Mouse (Mus musculus): Measurements from ENCODE around the gene Arsk. TPM values are rescaled to one million over a fixed set of nuclear protein-coding genes. Genes with fewer than 3 reads are reported as not detected.

The Arsk gene
- total RNA-seq, 2 experiments from 2014 or later, result 4.8 to 5.1 TPM

DNA sequence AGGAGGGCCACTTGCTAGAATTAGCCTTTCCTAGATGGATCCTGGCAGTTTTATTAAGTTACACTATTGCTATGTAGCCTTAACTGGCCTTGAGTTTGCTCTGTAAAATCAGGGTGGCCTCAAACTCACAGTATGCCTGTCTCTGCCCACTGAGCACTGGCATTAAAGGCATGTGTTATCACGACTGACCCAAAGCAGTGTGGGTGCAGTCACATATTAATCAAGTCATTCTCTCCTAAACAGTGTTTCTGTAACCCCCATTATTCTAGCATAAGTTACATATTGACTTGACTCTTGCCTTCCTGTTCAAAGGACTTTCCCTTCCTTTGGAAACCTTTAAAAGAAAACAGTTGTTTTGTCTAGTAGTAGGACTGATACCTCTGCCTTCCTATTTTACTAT, 56.0 kb downstream of the Arsk start:
- no peak for DNase-seq (ENCODE audit: low spot score in 2 of 2)

- DNase-seq (ENCODE audit: low spot score in 2 of 2), result no peak
Observed at GRCm38 (mm10) chr13:76024588-76024987, 73.9 kb downstream of the Arsk start.

- peak; percentile 10 to 21 for DNase-seq (ENCODE audit: low spot score in 2 of 2)
Observed at GRCm38 (mm10) chr13:76021782-76022181, 76.7 kb downstream of the Arsk start.

DNA sequence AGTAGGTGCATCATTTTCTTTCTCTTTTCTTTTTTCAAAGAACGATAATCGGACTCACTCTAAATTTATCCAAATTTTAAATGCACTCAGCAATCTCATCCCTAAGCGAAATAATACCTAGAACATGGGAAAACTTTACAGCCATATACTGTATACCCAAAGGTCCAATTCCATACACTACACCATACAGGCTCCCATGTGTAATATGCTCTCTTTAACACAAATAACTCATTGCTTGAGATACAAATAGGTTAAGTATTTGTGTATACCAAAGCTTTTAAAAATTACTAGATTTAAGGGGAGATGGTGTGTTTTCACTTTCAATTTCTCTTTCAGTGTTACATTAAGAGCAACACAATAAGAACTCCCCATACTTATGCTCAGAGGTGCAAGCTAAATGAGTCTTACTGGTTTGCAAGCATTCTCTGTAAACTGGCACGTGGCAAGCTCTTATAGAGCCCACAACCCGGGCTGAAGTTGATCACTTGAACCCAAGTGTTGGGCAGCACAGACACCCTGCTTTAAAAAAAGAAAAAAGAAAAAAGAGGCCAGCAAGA, 79.5 kb downstream of the Arsk start:
- no peak for DNase-seq (ENCODE audit: low spot score in 2 of 2)

DNA sequence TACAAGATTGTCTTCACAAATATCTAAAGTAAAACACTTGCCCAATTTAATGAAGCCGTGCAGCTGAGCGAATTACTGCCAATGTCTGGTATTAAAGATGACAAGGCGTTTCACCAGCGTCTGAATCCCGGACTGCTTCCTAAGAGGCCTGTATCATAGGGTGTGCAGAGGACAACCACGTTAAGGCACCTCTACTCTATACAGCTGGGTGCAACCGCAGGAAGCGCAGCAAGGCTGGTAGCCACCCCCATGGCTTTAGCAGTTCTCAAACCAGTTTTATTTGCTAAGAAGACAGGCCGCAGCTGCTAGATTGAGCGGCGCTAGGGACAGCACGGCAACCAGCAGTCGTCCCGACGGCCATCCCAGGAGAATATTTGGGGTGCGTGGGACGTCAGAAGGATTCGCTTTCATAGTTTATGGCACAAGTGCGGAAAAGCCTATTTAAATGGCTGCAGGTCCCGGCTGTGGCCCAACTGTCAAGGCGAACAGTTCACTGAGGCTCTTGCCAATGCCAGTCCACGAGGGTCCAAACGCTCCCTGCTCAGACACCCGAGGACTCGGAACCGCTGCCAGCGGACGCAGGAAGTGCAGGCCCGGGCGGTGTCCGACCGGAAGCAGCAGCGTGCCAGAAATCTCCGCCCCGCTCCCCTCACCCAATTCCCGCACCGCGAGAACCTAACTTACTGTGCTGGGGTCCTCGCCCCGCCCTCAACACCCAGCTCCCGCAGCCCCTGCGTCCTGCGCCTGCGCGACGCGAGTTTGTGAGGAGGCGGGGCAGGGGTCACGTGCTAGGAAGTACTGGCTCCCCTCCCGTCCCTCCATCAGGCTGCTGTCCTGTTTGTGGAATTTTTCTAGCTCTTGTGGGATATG, 80.3 kb downstream of the Arsk start, which contains the start of gene Rfesd:
Rfesd (minus strand) TSS at position 746 of the 870 bp plus-strand sequence.
- DNase-seq (ENCODE audit: low spot score in 2 of 2), result peak; percentile 95 to 98

DNA sequence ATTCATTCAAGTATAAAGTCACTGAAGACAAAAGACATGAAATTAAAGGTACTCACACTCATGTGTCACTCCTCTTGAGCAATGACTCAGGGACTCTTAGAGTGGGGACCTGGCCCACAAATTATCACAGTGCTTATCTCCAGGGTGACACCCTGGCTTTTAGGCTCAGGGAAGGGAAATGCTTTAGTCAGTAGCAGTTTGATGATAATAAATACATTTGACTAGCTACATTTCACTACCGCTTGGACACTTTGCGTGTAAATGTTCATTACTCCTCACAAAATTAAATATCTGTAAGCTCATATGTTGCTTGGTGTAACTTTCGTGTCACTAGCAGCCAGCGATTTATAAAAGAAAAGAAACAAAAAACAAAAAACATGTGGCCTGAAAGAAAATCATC, 81.0 kb downstream of the Arsk start:
- DNase-seq (ENCODE audit: low spot score in 2 of 2), result no peak

- DNase-seq (ENCODE audit: low spot score in 2 of 2), result no peak
Observed at GRCm38 (mm10) chr13:76014511-76014910, 83.9 kb downstream of the Arsk start.

Other genes with a start within 250 kb of the Arsk start
- gene Rhobtb3, start 154.7 kb downstream of the Arsk start, total RNA-seq (2021), result 10 to 100 TPM; 24.9 to 26.0 TPM
- gene Spata9, start 131.5 kb downstream of the Arsk start, total RNA-seq (2021), result under 1 TPM; 0.51 to 0.62 TPM
- gene Rfesd, start 79.9 kb downstream of the Arsk start, total RNA-seq (2021), result 10 to 100 TPM; 19.7 to 20.4 TPM
- 1 to 10 TPM; 4.5 to 4.7 TPM for gene Gpr150, start 41.7 kb downstream of the Arsk start, total RNA-seq (2021)
- gene Ttc37, start 74 bp upstream of the Arsk start, total RNA-seq (2021), result 10 to 100 TPM; 19.9 to 23.5 TPM
- gene Fam81b, start 206.4 kb upstream of the Arsk start, total RNA-seq (2021), result under 1 TPM; 0.20 to 0.53 TPM